Mouse (Mus musculus): ENCODE results near the gene Pts. TPM values are rescaled to one million over a fixed set of nuclear protein-coding genes. Genes with fewer than 3 reads are reported as not detected.

Pts gene
- polyA plus RNA-seq, 1 experiment from 2014 or later = 91.8 TPM

GRCm38 (mm10) chr9:50499781-50500180 lies 28.7 kb downstream of the Pts start:
- H3K27me3 ChIP-seq (ENCODE audit: control insufficient read depth, insufficient read depth, low read length) = no peaks in the 10 kb centered on the region
- H3K4me3 ChIP-seq (replicated peaks; ENCODE audit: low read length) = no peak overlapping the region
- no peak overlapping the region for H3K4me2 ChIP-seq (ENCODE audit: low read depth, low read length)
- no peak overlapping the region for H3K9ac ChIP-seq (ENCODE audit: low read length)
- 83% methylated on average over 3 of the region's 3 CpGs for WGBS
- H3K9me3 ChIP-seq (replicated peaks; ENCODE audit: control insufficient read depth, low read length) = no peaks in the 10 kb centered on the region
- peaks cover 14% of the 10 kb centered on the region; the same call in 1 of the 2 replicates for H3K4me1 ChIP-seq (ENCODE audit: control insufficient read depth, insufficient read depth, low read length)
- no peaks in the 10 kb centered on the region for H3K36me3 ChIP-seq (ENCODE audit: control insufficient read depth, insufficient read depth, low read length)
- no peak for ATAC-seq (ENCODE audit: insufficient read depth, low FRiP score)
- H3K27ac ChIP-seq (ENCODE audit: low read length) = no peak overlapping the region

- WGBS = 83% methylated on average over 16 of the region's 16 CpGs
- Histone ChIP-seq H3K9me3 (replicated peaks; ENCODE audit: control insufficient read depth, low read length) (no peaks in the 10 kb centered on the region), H3K4me1 (ENCODE audit: control insufficient read depth, insufficient read depth, low read length) (peaks cover 14% of the 10 kb centered on the region; the same call in 1 of the 2 replicates), H3K4me2 (ENCODE audit: low read depth, low read length) (no peak overlapping the region), H3K27ac (ENCODE audit: low read length) (no peak overlapping the region), H3K9ac (ENCODE audit: low read length) (no peak overlapping the region), H3K4me3 (replicated peaks; ENCODE audit: low read length) (no peak overlapping the region), H3K27me3 (ENCODE audit: control insufficient read depth, insufficient read depth, low read length) (no peaks in the 10 kb centered on the region), H3K36me3 (ENCODE audit: control insufficient read depth, insufficient read depth, low read length) (no peaks in the 10 kb centered on the region)
- ATAC-seq (ENCODE audit: insufficient read depth, low FRiP score) = no peak
Observed at GRCm38 (mm10) chr9:50498815-50499214, 29.7 kb downstream of the Pts start.

DNA sequence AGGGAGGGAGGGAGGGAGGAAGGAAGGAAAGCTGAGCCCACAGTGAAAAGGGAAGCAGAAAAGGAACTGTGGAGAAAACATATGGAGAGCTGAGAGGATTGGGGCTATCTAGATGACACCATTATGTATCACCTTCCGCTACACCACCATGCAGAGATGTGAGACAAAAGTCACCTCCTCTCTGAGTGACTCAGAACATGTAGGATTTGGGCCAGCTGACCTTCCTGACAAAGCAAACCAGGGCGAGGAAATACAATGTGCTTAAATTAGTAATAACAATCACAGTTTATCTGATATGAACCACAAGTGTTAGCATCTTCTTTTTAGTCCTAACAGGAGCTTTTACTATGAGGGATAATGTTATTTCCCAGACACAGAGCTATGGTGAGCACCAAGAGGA lies 31.0 kb downstream of the Pts start:
- no peak for ATAC-seq (ENCODE audit: insufficient read depth, low FRiP score)
- Histone ChIP-seq H3K36me3 (ENCODE audit: control insufficient read depth, insufficient read depth, low read length) (no peaks in the 10 kb centered on the region), H3K9me3 (replicated peaks; ENCODE audit: control insufficient read depth, low read length) (no peaks in the 10 kb centered on the region), H3K4me3 (replicated peaks; ENCODE audit: low read length) (no peak overlapping the region), H3K4me2 (ENCODE audit: low read depth, low read length) (no peak overlapping the region), H3K27me3 (ENCODE audit: control insufficient read depth, insufficient read depth, low read length) (no peaks in the 10 kb centered on the region), H3K9ac (ENCODE audit: low read length) (no peak overlapping the region; the same call in 1 of the 2 replicates), H3K27ac (ENCODE audit: low read length) (no peak overlapping the region), H3K4me1 (ENCODE audit: control insufficient read depth, insufficient read depth, low read length) (peaks cover 14% of the 10 kb centered on the region; the same call in 1 of the 2 replicates)
- 78% methylated on average over 2 of the region's 2 CpGs for WGBS

- Histone ChIP-seq H3K4me1 (ENCODE audit: control insufficient read depth, insufficient read depth, low read length) (peaks cover 14% of the 10 kb centered on the region; the same call in 1 of the 2 replicates), H3K36me3 (ENCODE audit: control insufficient read depth, insufficient read depth, low read length) (no peaks in the 10 kb centered on the region), H3K4me2 (ENCODE audit: low read depth, low read length) (no peak overlapping the region; the same call in 1 of the 2 replicates), H3K27ac (ENCODE audit: low read length) (peak overlapping the region; percentile 26; the same call in 1 of the 2 replicates), H3K9ac (ENCODE audit: low read length) (no peak overlapping the region), H3K4me3 (replicated peaks; ENCODE audit: low read length) (no peak overlapping the region), H3K27me3 (ENCODE audit: control insufficient read depth, insufficient read depth, low read length) (no peaks in the 10 kb centered on the region), H3K9me3 (replicated peaks; ENCODE audit: control insufficient read depth, low read length) (no peaks in the 10 kb centered on the region)
- 55% methylated on average over 6 of the region's 6 CpGs for WGBS
- no peak for ATAC-seq (ENCODE audit: insufficient read depth, low FRiP score)
Observed at GRCm38 (mm10) chr9:50497076-50497475, 31.4 kb downstream of the Pts start.

GRCm38 (mm10) chr9:50496546-50496945 lies 32.0 kb downstream of the Pts start:
- H3K36me3 ChIP-seq (ENCODE audit: control insufficient read depth, insufficient read depth, low read length) = no peaks in the 10 kb centered on the region
- H3K27me3 ChIP-seq (ENCODE audit: control insufficient read depth, insufficient read depth, low read length) = no peaks in the 10 kb centered on the region
- 0 out of 2 replicates have a peak overlapping the region, but pooled peaks have one; percentile 3 for H3K9ac ChIP-seq (ENCODE audit: low read length)
- no peak overlapping the region for H3K27ac ChIP-seq (ENCODE audit: low read length)
- H3K4me1 ChIP-seq (ENCODE audit: control insufficient read depth, insufficient read depth, low read length) = peaks cover 14% of the 10 kb centered on the region; the same call in 1 of the 2 replicates
- H3K4me2 ChIP-seq (ENCODE audit: low read depth, low read length) = peak overlapping the region; percentile 0; the same call in 1 of the 2 replicates
- no peaks in the 10 kb centered on the region for H3K9me3 ChIP-seq (replicated peaks; ENCODE audit: control insufficient read depth, low read length)
- H3K4me3 ChIP-seq (replicated peaks; ENCODE audit: low read length) = no peak overlapping the region
- WGBS = 23% methylated on average over 6 of the region's 6 CpGs
- no peak for ATAC-seq (ENCODE audit: insufficient read depth, low FRiP score)

DNA sequence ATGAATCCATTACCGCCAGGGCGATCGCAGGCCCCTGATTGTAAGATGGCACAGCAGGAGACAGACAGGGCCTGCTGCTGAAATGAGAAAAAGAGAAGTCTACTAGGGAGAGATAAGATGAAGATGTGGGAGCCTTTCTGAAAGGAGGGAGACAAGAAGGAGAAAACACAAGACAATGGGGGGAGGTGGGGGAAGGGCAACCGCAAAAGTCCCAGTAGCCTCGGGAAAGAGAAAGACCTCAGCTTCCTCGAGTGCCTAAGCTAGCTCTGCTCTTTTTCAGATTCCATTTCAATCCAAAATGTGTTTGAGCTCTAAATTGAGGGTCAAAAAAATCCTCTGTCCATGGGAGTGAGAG lies 32.4 kb downstream of the Pts start:
- Histone ChIP-seq H3K4me2 (ENCODE audit: low read depth, low read length) (peak overlapping the region; percentile 0; the same call in 1 of the 2 replicates), H3K4me3 (replicated peaks; ENCODE audit: low read length) (no peak overlapping the region)

GRCm38 (mm10) chr9:50495405-50496150 lies 32.9 kb downstream of the Pts start:
- Histone ChIP-seq H3K4me1 (ENCODE audit: control insufficient read depth, insufficient read depth, low read length) (peaks cover 12% of the 10 kb centered on the region; the same call in 1 of the 2 replicates), H3K36me3 (ENCODE audit: control insufficient read depth, insufficient read depth, low read length) (no peaks in the 10 kb centered on the region), H3K9ac (ENCODE audit: low read length) (no peak overlapping the region), H3K4me3 (replicated peaks; ENCODE audit: low read length) (no peak overlapping the region), H3K27ac (ENCODE audit: low read length) (peak overlapping the region; percentile 62; the same call in 1 of the 2 replicates), H3K9me3 (replicated peaks; ENCODE audit: control insufficient read depth, low read length) (no peaks in the 10 kb centered on the region), H3K27me3 (ENCODE audit: control insufficient read depth, insufficient read depth, low read length) (no peaks in the 10 kb centered on the region), H3K4me2 (ENCODE audit: low read depth, low read length) (peak overlapping the region; percentile 35; the same call in 1 of the 2 replicates)
- ATAC-seq (ENCODE audit: insufficient read depth, low FRiP score) = peak; percentile 74
- WGBS = 61% methylated on average over 10 of the region's 10 CpGs

More for the DNA sequence above, 32.4 kb downstream of the Pts start:
- Histone ChIP-seq H3K27ac (ENCODE audit: low read length) (no peak overlapping the region), H3K9ac (ENCODE audit: low read length) (no peak overlapping the region), H3K36me3 (ENCODE audit: control insufficient read depth, insufficient read depth, low read length) (no peaks in the 10 kb centered on the region), H3K9me3 (replicated peaks; ENCODE audit: control insufficient read depth, low read length) (no peaks in the 10 kb centered on the region), H3K27me3 (ENCODE audit: control insufficient read depth, insufficient read depth, low read length) (no peaks in the 10 kb centered on the region), H3K4me1 (ENCODE audit: control insufficient read depth, insufficient read depth, low read length) (peaks cover 14% of the 10 kb centered on the region; the same call in 1 of the 2 replicates)
- WGBS = 46% methylated on average over 6 of the region's 6 CpGs
- ATAC-seq (ENCODE audit: insufficient read depth, low FRiP score) = no peak

GRCm38 (mm10) chr9:50494311-50494710 lies 34.2 kb downstream of the Pts start, which contains the start of gene Plet1:
Gene Plet1, plus strand, starts transcription at chr9:50494525.
- Histone ChIP-seq H3K9me3 (replicated peaks; ENCODE audit: control insufficient read depth, low read length) (no peaks in the 10 kb centered on the region), H3K27ac (ENCODE audit: low read length) (peak within 1 kb of the TSS; percentile 62; the same call in 1 of the 2 replicates), H3K4me2 (ENCODE audit: low read depth, low read length) (peak within 1 kb of the TSS; percentile 35), H3K9ac (ENCODE audit: low read length) (no peak within 1 kb of the TSS), H3K36me3 (ENCODE audit: control insufficient read depth, insufficient read depth, low read length) (no peaks in the 10 kb centered on the region), H3K4me1 (ENCODE audit: control insufficient read depth, insufficient read depth, low read length) (peaks cover 11% of the 10 kb centered on the region; the same call in 1 of the 2 replicates), H3K27me3 (ENCODE audit: control insufficient read depth, insufficient read depth, low read length) (no peaks in the 10 kb centered on the region), H3K4me3 (replicated peaks; ENCODE audit: low read length) (0 out of 2 replicates have a peak within 1 kb of the TSS, but pooled peaks have one; percentile 6)
- peak; percentile 74; the same call in 1 of the 2 replicates for ATAC-seq (ENCODE audit: insufficient read depth, low FRiP score)
- 74% methylated on average over 6 of the region's 6 CpGs for WGBS

DNA sequence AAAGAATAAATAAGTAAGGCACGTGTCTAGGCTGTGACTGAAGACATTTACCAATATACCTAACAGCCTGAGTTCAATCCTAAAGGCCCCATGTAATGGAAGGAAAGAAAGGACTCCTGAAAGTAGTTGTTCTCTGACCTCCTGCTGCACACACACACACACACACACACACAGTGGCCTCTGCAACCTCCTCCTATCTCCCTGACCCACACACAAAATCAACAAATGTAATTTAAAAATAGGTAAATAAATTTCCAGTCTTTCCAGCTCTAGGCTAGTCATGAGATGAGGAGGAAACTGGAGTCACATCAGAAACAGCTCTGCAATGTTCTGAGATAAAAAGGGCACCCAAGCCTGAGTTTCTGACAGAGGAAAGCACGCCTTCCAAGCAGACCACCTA lies 34.7 kb downstream of the Pts start:
- H3K27ac ChIP-seq (ENCODE audit: low read length) = peak overlapping the region; percentile 42; the same call in 1 of the 2 replicates
- H3K4me3 ChIP-seq (replicated peaks; ENCODE audit: low read length) = no peak overlapping the region
- H3K36me3 ChIP-seq (ENCODE audit: control insufficient read depth, insufficient read depth, low read length) = no peaks in the 10 kb centered on the region
- 56% methylated on average over 2 of the region's 2 CpGs for whole genome bisulfite sequencing
- peak; percentile 14; the same call in 1 of the 2 replicates for ATAC-seq (ENCODE audit: insufficient read depth, low FRiP score)
- H3K9me3 ChIP-seq (replicated peaks; ENCODE audit: control insufficient read depth, low read length) = no peaks in the 10 kb centered on the region
- H3K4me1 ChIP-seq (ENCODE audit: control insufficient read depth, insufficient read depth, low read length) = peaks cover 11% of the 10 kb centered on the region; the same call in 1 of the 2 replicates
- H3K4me2 ChIP-seq (ENCODE audit: low read depth, low read length) = no peak overlapping the region
- no peak overlapping the region for H3K9ac ChIP-seq (ENCODE audit: low read length)
- no peaks in the 10 kb centered on the region for H3K27me3 ChIP-seq (ENCODE audit: control insufficient read depth, insufficient read depth, low read length)
